Mouse (Mus musculus) stomach, postnatal 0 days (tissue): ENCODE results near the gene Zfp740. TPM values are rescaled to one million over a fixed set of nuclear protein-coding genes. Genes with fewer than 3 reads are reported as not detected.
"Not testable (repeated sequence)": the region's sequence is repeated elsewhere in the genome, so short reads cannot be mapped to it uniquely, and the experiment has no call there.

ENCODE experiments used
- ATAC-seq: fragments of 200-750 bp; cut with Nextera tagmentation; 2 replicates; pipeline ENCODE4 v1.8.0; 2017; ENCODE audit not compliant: low FRiP score, low TSS enrichment
- DNase-seq: peaks from one replicate; pipeline ENCODE4 v3.0.0-alpha.2; 2016; ENCODE audit warnings: low spot score
- H3K27ac ChIP-seq: fragments of 300-500 bp; sonication (generic); replicated peaks from 2 replicates; pipeline ENCODE4 v1.5.1; 2014; ENCODE audit warnings: mild to moderate bottlenecking, control low read depth
- H3K27me3 ChIP-seq: fragments of 300-500 bp; sonication (generic); 2 replicates; pipeline ENCODE4 v1.6.1; 2014; ENCODE audit warnings: low read length; ENCODE audit not compliant: control insufficient read depth, insufficient read depth
- H3K36me3 ChIP-seq: fragments of 300-500 bp; sonication (generic); 2 replicates; pipeline ENCODE4 v1.6.1; 2014; ENCODE audit warnings: low read length, mixed read lengths; ENCODE audit not compliant: control insufficient read depth, insufficient read depth
- H3K4me1 ChIP-seq: fragments of 300-500 bp; sonication (generic); replicated peaks from 2 replicates; pipeline ENCODE4 v1.6.1; 2014; ENCODE audit warnings: antibody characterized with exemption; ENCODE audit not compliant: control insufficient read depth, insufficient read depth
- H3K4me2 ChIP-seq: fragments of 300-500 bp; sonication (generic); replicated peaks from 2 replicates; pipeline ENCODE4 v1.6.1; 2014; ENCODE audit warnings: low read depth, mild to moderate bottlenecking, control low read depth, moderate library complexity
- H3K4me3 ChIP-seq: fragments of 300-500 bp; sonication (generic); 2 replicates; pipeline ENCODE4 v1.5.1; 2014; ENCODE audit warnings: low read depth, low read length, control low read depth
- H3K9ac ChIP-seq: fragments of 300-500 bp; sonication (generic); 2 replicates; pipeline ENCODE4 v1.6.1; 2014; ENCODE audit warnings: mild to moderate bottlenecking, low read length, control low read depth, mixed read lengths
- H3K9me3 ChIP-seq: fragments of 300-500 bp; sonication (generic); 2 replicates; pipeline ENCODE4 v1.6.1; 2016; ENCODE audit warnings: low read length; ENCODE audit not compliant: control insufficient read depth
- CTCF ChIP-seq: IDR thresholded peaks from 2 replicates; pipeline ENCODE4 v1.5.1; 2016; ENCODE audit warnings: antibody characterized with exemption, low read depth, mild to moderate bottlenecking, moderate library complexity
- EP300 ChIP-seq: optimal IDR thresholded peaks from 2 replicates; pipeline ENCODE3; 2016; ENCODE audit warnings: antibody characterized with exemption
- whole genome bisulfite sequencing: fragments of 180-500 bp; shearing (Covaris S2); extraction: QIAGEN DNeasy Blood & Tissue Kit; methylation state at CpG from one replicate; pipeline ENCODE4 v1.1.7; 2014; 5-methylcytosine and 5-hydroxymethylcytosine counted together
- polyA plus RNA-seq: library from polyadenylated mRNA; unstranded; fragments of >200 nt; fragmentation: Nextera tagmentation; extraction: Ambion mirVana; gene quantifications from 2 replicates; pipeline ENCODE4 v1.2.1, GENCODE M21; 2015

Gene Zfp740
- 19.9 and 20.2 TPM in 2 replicates for polyA plus RNA-seq

GRCm38 (mm10) chr15:102202971-102203834 is at the start of gene Zfp740:
Gene Zfp740 (plus strand): TSS chr15:102203249.
- H3K4me1 ChIP-seq: no peaks in the 10 kb centered on the region; the same call in 1 of the 2 replicates
- no peaks in the 10 kb centered on the region for H3K9me3 ChIP-seq
- DNase-seq (peak; percentile 99), ATAC-seq (peak; percentile 98)
- H3K9ac ChIP-seq: peak within 1 kb of the TSS; percentile 98
- H3K36me3 ChIP-seq: peaks cover 10% of the 10 kb centered on the region
- peak within 1 kb of the TSS; percentile 64 for H3K4me2 ChIP-seq
- under 1% methylated on average over 58 of the region's 68 CpGs for WGBS
- H3K4me3 ChIP-seq: peak within 1 kb of the TSS; percentile 76
- TF ChIP-seq EP300 (no peak), CTCF (0 out of 2 replicates have a peak, but pooled peaks have one; percentile 8)
- no peaks in the 10 kb centered on the region for H3K27me3 ChIP-seq
- peak within 1 kb of the TSS; percentile 100 for H3K27ac ChIP-seq

- not testable (repeated sequence) for DNase-seq, H3K9me3 ChIP-seq, H3K4me1 ChIP-seq, H3K27me3 ChIP-seq, H3K27ac ChIP-seq, ATAC-seq, H3K36me3 ChIP-seq, H3K9ac ChIP-seq, H3K4me3 ChIP-seq, H3K4me2 ChIP-seq
- WGBS: 93% methylated on average over 6 of the region's 6 CpGs
- peak; percentile 38 for TF ChIP-seq CTCF
Measured at GRCm38 (mm10) chr15:102155006-102155405, 48.0 kb upstream of the Zfp740 start.

- WGBS: 45% methylated on average over 20 of the region's 20 CpGs
- H3K27ac ChIP-seq: no peak overlapping the region
- no peaks in the 10 kb centered on the region for H3K36me3 ChIP-seq
- no peaks in the 10 kb centered on the region for H3K4me1 ChIP-seq
- TF ChIP-seq CTCF: no peak
- TF ChIP-seq EP300: no peak
- 0 out of 2 replicates have a peak, but pooled peaks have one; percentile 24 for ATAC-seq
- H3K9ac ChIP-seq: no peak overlapping the region
- H3K4me3 ChIP-seq: no peak overlapping the region
- H3K4me2 ChIP-seq: no peak overlapping the region
- no peaks in the 10 kb centered on the region for H3K9me3 ChIP-seq
- no peak for DNase-seq
- H3K27me3 ChIP-seq: no peaks in the 10 kb centered on the region
Measured at GRCm38 (mm10) chr15:102156836-102157235, 46.2 kb upstream of the Zfp740 start.

- ATAC-seq: 0 out of 2 replicates have a peak, but pooled peaks have one; percentile 8
- no peak for TF ChIP-seq CTCF
- TF ChIP-seq EP300: no peak
- Histone ChIP-seq H3K27ac (no peak overlapping the region), H3K9ac (no peak overlapping the region), H3K36me3 (no peaks in the 10 kb centered on the region), H3K4me1 (no peaks in the 10 kb centered on the region), H3K4me3 (no peak overlapping the region), H3K9me3 (no peaks in the 10 kb centered on the region), H3K27me3 (no peaks in the 10 kb centered on the region), H3K4me2 (no peak overlapping the region)
- WGBS: 62% methylated on average over 25 of the region's 27 CpGs
- DNase-seq: no peak
Measured at GRCm38 (mm10) chr15:102160415-102161060, 42.5 kb upstream of the Zfp740 start.

GRCm38 (mm10) chr15:102163900-102164693 is 39.0 kb upstream of the Zfp740 start:
- TF ChIP-seq EP300: no peak
- TF ChIP-seq CTCF: peak; percentile 40
- Histone ChIP-seq H3K9me3 (no peaks in the 10 kb centered on the region), H3K4me1 (no peaks in the 10 kb centered on the region; the same call in 1 of the 2 replicates), H3K9ac (no peak overlapping the region), H3K4me2 (no peak overlapping the region), H3K27ac (no peak overlapping the region), H3K36me3 (no peaks in the 10 kb centered on the region), H3K4me3 (no peak overlapping the region), H3K27me3 (no peaks in the 10 kb centered on the region)
- 51% methylated on average over 3 of the region's 3 CpGs for WGBS
- ATAC-seq (no peak), DNase-seq (no peak)
